Mouse (Mus musculus): ENCODE measurements around the gene Aff1.

- TF ChIP-seq CTCF (IDR thresholded peaks at IDR 0.05; ENCODE audit: low read depth, low read length) (no peak), GATA1 (IDR thresholded peaks at IDR 0.05; ENCODE audit: borderline replicate concordance, low read length) (no peak), POLR2AphosphoS5 (IDR thresholded peaks at IDR 0.05; ENCODE audit: insufficient replicate concordance, low read depth, low read length) (no peak)
Measured at GRCm38 (mm10) chr5:103735411-103736112, 43.4 kb downstream of the Aff1 start.
